Comparison of ENCODE assay signal across 17 mouse cellular contexts in genomic region chr14:29238446-29238845, GRCm38 (mm10).
"Had no signal": no experiment of that assay in that cellular context is flagged by ENCODE, and none has a peak within 500 bp of the region (broad histone marks: within the 10 kb centered on the region; RNA-seq: fewer than 3 reads in every experiment).

No protein-coding gene starts in this region.

- H3K9me3 ChIP-seq: liver, embryonic 15.5 days; stomach, embryonic 15.5 days had no signal

- H3K4me1 ChIP-seq: liver, embryonic 15.5 days; neural tube, embryonic 12.5 days; stomach, embryonic 15.5 days had no signal

- H3K27me3 ChIP-seq: limb, embryonic 13.5 days; liver, embryonic 15.5 days; neural tube, embryonic 12.5 days; stomach, embryonic 15.5 days had no signal

- DNase-seq: kidney, adult 8-10 months; kidney, postnatal 36 days; layer of hippocampus, adult 9-11 months; layer of hippocampus, postnatal 36 days; lung, adult 2 months; lung, postnatal 36 days; midbrain, embryonic 14.5 days; right cerebral cortex, postnatal 14 days; thymus, adult 2 months; thymus, postnatal 36 days had no signal

- H3K27ac ChIP-seq: limb, embryonic 13.5 days; liver, embryonic 15.5 days; midbrain, embryonic 10.5 days; neural tube, embryonic 12.5 days; stomach, embryonic 15.5 days had no signal

- H3K9ac ChIP-seq: limb, embryonic 13.5 days; liver, embryonic 15.5 days; neural tube, embryonic 12.5 days; stomach, embryonic 15.5 days had no signal

- ATAC-seq: lung, postnatal 0 days had no signal

- H3K36me3 ChIP-seq: limb, embryonic 13.5 days; liver, embryonic 15.5 days; midbrain, embryonic 10.5 days; neural tube, embryonic 12.5 days; stomach, embryonic 15.5 days had no signal

- H3K4me3 ChIP-seq: limb, embryonic 13.5 days; liver, embryonic 15.5 days; midbrain, embryonic 10.5 days; neural tube, embryonic 12.5 days; stomach, embryonic 15.5 days had no signal

- H3K4me2 ChIP-seq: limb, embryonic 13.5 days; liver, embryonic 11.5 days; liver, embryonic 15.5 days; neural tube, embryonic 12.5 days; stomach, embryonic 15.5 days had no signal
